Mouse (Mus musculus) kidney, adult 2 months (tissue): Measurements from ENCODE around the gene Tnfsf13. TPM values are rescaled to one million over a fixed set of nuclear protein-coding genes. Genes with fewer than 3 reads are reported as not detected.
A peak's percentile ranks its signal among the peaks of the same experiment; 100 is the strongest.

ENCODE experiments used
- DNase-seq: peaks from one replicate; pipeline ENCODE4 v3.0.0; 2021
- H3K27ac ChIP-seq: fragments of 200-500 bp; 2 replicates; pipeline ENCODE4 v1.5.1; 2012; ENCODE audit warnings: low read depth, low read length, control low read depth, inconsistent platforms; ENCODE audit not compliant: insufficient read depth
- H3K27me3 ChIP-seq: fragments of 200-500 bp; replicated peaks from 2 replicates; pipeline ENCODE4 v1.6.1; 2012; ENCODE audit warnings: mild to moderate bottlenecking, moderate library complexity, low read length, inconsistent platforms; ENCODE audit not compliant: control insufficient read depth, insufficient read depth
- H3K36me3 ChIP-seq: fragments of 200-500 bp; 2 replicates; pipeline ENCODE4 v1.6.1; 2012; ENCODE audit warnings: mild to moderate bottlenecking, moderate library complexity, low read length, inconsistent platforms; ENCODE audit not compliant: control insufficient read depth, insufficient read depth
- H3K4me1 ChIP-seq: fragments of 200-500 bp; 2 replicates; pipeline ENCODE4 v1.6.1; 2011; ENCODE audit warnings: low read length; ENCODE audit not compliant: control insufficient read depth, insufficient read depth
- H3K4me3 ChIP-seq: fragments of 200-500 bp; 2 replicates; pipeline ENCODE4 v1.5.1; 2011; ENCODE audit warnings: mild to moderate bottlenecking, low read depth, low read length, control low read depth; ENCODE audit not compliant: insufficient read depth
- CTCF ChIP-seq: fragments of 200-500 bp; conservative IDR thresholded peaks from 2 replicates; pipeline ENCODE4 v1.5.1; 2011; ENCODE audit warnings: low read depth, mild to moderate bottlenecking, control low read depth, low read length, moderate library complexity, mixed read lengths; ENCODE audit not compliant: insufficient read depth, insufficient read length
- POLR2A ChIP-seq: fragments of 200-500 bp; IDR thresholded peaks from one replicate; pipeline ENCODE4 v1.6.1; 2011; ENCODE audit warnings: low read depth, low read length, control low read depth
- WGBS: fragments of 180-500 bp; shearing (Covaris S2); methylation state at CpG from one replicate; pipeline ENCODE4 v1.1.7; 2018; 5-methylcytosine and 5-hydroxymethylcytosine counted together
- polyA plus RNA-seq: library from polyadenylated mRNA; depleted of rRNA; stranded (reverse); fragments of >200 nt; gene quantifications from 2 replicates; pipeline ENCODE4 v1.2.3, GENCODE M21; 2012

The Tnfsf13 gene
- polyA plus RNA-seq, 1 experiment: 4.1 TPM

- no peak for TF ChIP-seq CTCF
- no peak for TF ChIP-seq POLR2A
- Histone ChIP-seq H3K4me1 (peaks cover 11% of the 10 kb centered on the region; the same call in 1 of the 2 replicates), H3K36me3 (peaks cover 6% of the 10 kb centered on the region; the same call in 1 of the 2 replicates), H3K27ac (no peak within 1 kb of the TSS), H3K4me3 (no peak within 1 kb of the TSS), H3K27me3 (no peaks in the 10 kb centered on the region)
- WGBS: 39% methylated on average over 7 of the region's 7 CpGs
- DNase-seq: peak; percentile 47
Measured at GRCm38 (mm10) chr11:69665961-69666664, 19.5 kb downstream of the Tnfsf13 start, which contains the start of gene Cd68. TSS of gene Cd68 (minus strand) at chr11:69666153.

- peaks cover 6% of the 10 kb centered on the region; the same call in 1 of the 2 replicates for H3K36me3 ChIP-seq
- H3K4me1 ChIP-seq: peaks cover 8% of the 10 kb centered on the region; the same call in 1 of the 2 replicates
- TF ChIP-seq POLR2A (no peak), CTCF (no peak)
- no peaks in the 10 kb centered on the region for H3K27me3 ChIP-seq
- H3K27ac ChIP-seq: no peak overlapping the region
- H3K4me3 ChIP-seq: no peak overlapping the region
- 70% methylated on average over 9 of the region's 9 CpGs for WGBS
- no peak for DNase-seq
Measured at GRCm38 (mm10) chr11:69665457-69665960, 20.1 kb downstream of the Tnfsf13 start.

GRCm38 (mm10) chr11:69664841-69665240 lies 20.7 kb downstream of the Tnfsf13 start:
- H3K27me3 ChIP-seq: no peaks in the 10 kb centered on the region
- 85% methylated on average over 7 of the region's 7 CpGs for WGBS
- no peak for DNase-seq
- TF ChIP-seq CTCF (no peak), POLR2A (no peak)
- peaks cover 6% of the 10 kb centered on the region; the same call in 1 of the 2 replicates for H3K4me1 ChIP-seq
- no peak overlapping the region for H3K27ac ChIP-seq
- H3K36me3 ChIP-seq: peaks cover 6% of the 10 kb centered on the region; the same call in 1 of the 2 replicates
- no peak overlapping the region for H3K4me3 ChIP-seq

DNA sequence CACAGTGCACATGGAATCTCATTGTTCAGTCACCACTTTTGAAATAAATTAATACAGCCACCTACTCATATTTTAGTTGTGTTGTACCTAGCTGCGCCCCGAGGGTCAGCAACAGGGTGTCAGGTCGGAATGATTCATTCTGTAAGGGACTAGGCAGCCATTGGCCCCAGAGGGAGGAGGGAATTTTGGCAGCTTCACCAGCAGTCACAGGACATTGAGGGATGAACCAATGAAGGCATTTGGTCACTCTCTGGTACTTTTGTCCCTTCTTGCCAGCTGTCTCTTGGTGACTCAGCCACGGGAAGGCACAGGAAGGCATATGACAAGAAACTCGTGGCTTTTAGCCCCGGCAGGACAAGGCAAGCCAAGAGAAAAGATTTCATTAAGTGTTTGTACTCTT lies 21.8 kb downstream of the Tnfsf13 start:
- Histone ChIP-seq H3K27me3 (no peaks in the 10 kb centered on the region), H3K27ac (no peak overlapping the region; the same call in 1 of the 2 replicates), H3K36me3 (peaks cover 4% of the 10 kb centered on the region; the same call in 1 of the 2 replicates), H3K4me1 (peaks cover 6% of the 10 kb centered on the region; the same call in 1 of the 2 replicates), H3K4me3 (no peak overlapping the region)
- TF ChIP-seq POLR2A: no peak
- no peak for TF ChIP-seq CTCF
- WGBS: 67% methylated on average over 6 of the region's 6 CpGs
- peak; percentile 54 for DNase-seq

DNA sequence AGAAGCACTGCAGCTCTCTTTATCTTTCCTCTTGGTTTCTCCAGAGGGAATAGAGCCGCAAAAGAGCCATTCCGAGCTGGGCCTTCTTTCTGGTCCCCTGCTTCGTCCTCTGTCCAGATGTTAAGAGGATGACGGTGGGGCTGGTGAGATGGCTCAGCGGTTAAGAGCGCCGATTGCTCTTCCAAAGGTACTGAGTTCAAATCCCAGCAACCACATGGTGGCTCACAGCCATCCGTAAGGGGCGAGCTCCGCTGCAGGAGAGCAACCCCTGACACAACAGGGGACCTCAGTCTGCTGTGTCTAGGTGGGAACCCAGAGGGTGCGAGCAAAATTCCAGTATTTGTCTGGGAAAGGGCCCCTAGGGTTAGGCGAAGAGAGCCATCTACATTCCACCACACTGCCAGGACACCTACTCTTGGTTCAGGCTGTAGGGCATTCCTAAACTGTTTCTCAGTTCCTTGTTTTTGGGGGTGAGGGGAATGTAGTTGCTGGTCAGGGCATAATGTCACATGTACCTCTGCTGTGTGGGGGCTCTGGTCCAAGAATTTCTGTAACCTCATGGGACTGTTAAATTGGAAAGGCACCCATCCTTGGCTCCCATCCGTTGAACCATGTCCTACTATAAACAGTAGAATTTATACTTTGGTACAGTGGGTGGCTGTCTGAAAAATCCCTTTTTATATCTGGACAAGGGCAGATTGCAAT lies 22.5 kb downstream of the Tnfsf13 start:
- peaks cover 6% of the 10 kb centered on the region; the same call in 1 of the 2 replicates for H3K4me1 ChIP-seq
- peak overlapping the region; percentile 79 for H3K4me3 ChIP-seq
- no peaks in the 10 kb centered on the region for H3K27me3 ChIP-seq
- H3K36me3 ChIP-seq: peaks cover 4% of the 10 kb centered on the region; the same call in 1 of the 2 replicates
- 70% methylated on average over 13 of the region's 13 CpGs for WGBS
- H3K27ac ChIP-seq: peak overlapping the region; percentile 89
- no peak for TF ChIP-seq CTCF
- TF ChIP-seq POLR2A: no peak
- DNase-seq: no peak

DNA sequence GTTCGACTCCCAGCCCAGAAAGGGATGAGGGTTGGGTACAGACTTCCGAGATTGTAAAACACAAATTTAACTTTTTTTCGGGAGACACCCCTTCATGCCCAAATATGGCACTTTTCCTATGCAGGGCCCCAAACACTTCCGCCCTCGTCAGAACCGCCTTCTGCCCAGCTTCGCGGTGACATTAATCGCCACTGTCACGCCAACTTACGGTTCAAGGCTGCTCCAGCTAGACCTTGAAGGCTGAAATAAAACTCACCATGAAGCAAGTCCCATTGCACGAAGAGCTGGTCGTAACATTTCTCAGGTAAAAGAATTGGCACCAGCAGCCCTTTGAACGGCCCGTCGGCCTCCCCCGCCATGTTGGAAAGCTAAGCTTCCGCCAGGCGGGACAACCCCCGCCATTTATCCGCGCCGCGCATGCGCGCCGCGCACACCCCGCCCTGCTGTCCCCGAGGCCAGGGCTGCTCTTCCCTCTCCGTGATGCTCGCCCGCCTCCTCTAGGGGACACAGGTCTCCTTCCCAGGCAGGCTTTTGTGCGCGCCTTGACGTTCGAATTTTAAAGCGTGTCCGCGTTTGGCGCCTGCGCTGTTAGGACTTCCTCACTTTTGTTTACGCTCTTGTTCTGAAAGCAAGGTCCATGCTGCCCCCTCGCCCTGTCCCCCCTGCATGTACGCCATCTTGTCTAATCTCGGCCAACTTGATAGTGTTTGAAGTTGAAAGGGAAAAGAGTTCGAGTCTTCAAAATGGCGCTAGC lies 23.2 kb downstream of the Tnfsf13 start, which contains the start of gene Mpdu1:
Gene Mpdu1, minus strand, starts transcription at position 430 of the 754 bp plus-strand sequence.
- peak within 1 kb of the TSS; percentile 79 for H3K4me3 ChIP-seq
- WGBS: under 1% methylated on average over 48 of the region's 48 CpGs
- TF ChIP-seq CTCF: peak; percentile 41
- peak; percentile 31 for TF ChIP-seq POLR2A
- H3K27me3 ChIP-seq: no peaks in the 10 kb centered on the region
- peaks cover 6% of the 10 kb centered on the region; the same call in 1 of the 2 replicates for H3K4me1 ChIP-seq
- H3K27ac ChIP-seq: peak within 1 kb of the TSS; percentile 98
- DNase-seq: peak; percentile 97
- peaks cover 2% of the 10 kb centered on the region; the same call in 1 of the 2 replicates for H3K36me3 ChIP-seq
